29 mouse cellular contexts compared by ENCODE assay signal in the genomic region with DNA sequence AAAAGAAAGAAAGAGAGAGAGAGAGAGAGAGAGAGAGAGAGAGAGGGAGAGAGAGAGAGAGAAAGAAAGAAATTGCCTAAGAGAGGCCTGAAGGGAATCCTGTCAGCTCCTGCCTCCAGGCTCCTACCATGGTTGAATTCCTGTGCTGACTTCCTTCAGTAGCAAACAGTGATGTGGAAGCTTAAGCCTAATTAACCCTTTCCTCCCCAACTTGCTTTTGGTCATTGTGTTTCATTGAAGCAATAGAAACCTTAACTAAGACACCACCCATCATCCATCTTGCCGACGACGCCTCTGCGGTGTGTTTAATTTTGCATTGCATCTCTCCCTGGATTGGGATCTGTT. TPM values are rescaled to one million over a fixed set of nuclear protein-coding genes. Genes with fewer than 3 reads are reported as not detected.
DNase-seq lines count a peak whose midpoint lies in the region; ATAC-seq and TF ChIP-seq lines count a peak whose summit lies in the region.
"Had no signal": no experiment of that assay in that cellular context is flagged by ENCODE, and none has a peak within 500 bp of the region (broad histone marks: within the 10 kb centered on the region; RNA-seq: fewer than 3 reads in every experiment).

No protein-coding gene starts in this region.

- H3K79me2 ChIP-seq in heart, adult 2 months (replicated peaks; ENCODE audit: control insufficient read depth, insufficient read depth, low read length): no peaks in the 10 kb centered on the region

- no peaks in the 10 kb centered on the region for H3K36me3 ChIP-seq in heart, postnatal 0 days (replicated peaks; ENCODE audit: control insufficient read depth, insufficient read depth, low read length)
- no peaks in the 10 kb centered on the region for H3K36me3 ChIP-seq in heart, embryonic 11.5 days (ENCODE audit: control insufficient read depth, insufficient read depth, low read length)
- H3K36me3 ChIP-seq in limb, embryonic 14.5 days (ENCODE audit: control insufficient read depth, insufficient read depth, low read length): no peaks in the 10 kb centered on the region
- no peaks in the 10 kb centered on the region for H3K36me3 ChIP-seq in limb, embryonic 10.5 days
- H3K36me3 ChIP-seq in neural tube, embryonic 15.5 days: no peaks in the 10 kb centered on the region
- no peaks in the 10 kb centered on the region for H3K36me3 ChIP-seq in stomach, postnatal 0 days (ENCODE audit: control insufficient read depth, insufficient read depth, low read length)
- H3K36me3 ChIP-seq in heart, adult 2 months (ENCODE audit: control insufficient read depth, insufficient read depth, low read length): no peaks in the 10 kb centered on the region
- H3K36me3 ChIP-seq: embryonic facial prominence, embryonic 15.5 days; G1E; heart, embryonic 10.5 days; limb, embryonic 15.5 days; midbrain, embryonic 12.5 days had no signal

- H3K4me3 ChIP-seq in heart, postnatal 0 days (ENCODE audit: low read depth, low read length): no peak overlapping the region
- no peak overlapping the region for H3K4me3 ChIP-seq in heart, embryonic 11.5 days (ENCODE audit: low read depth, low read length)
- H3K4me3 ChIP-seq in limb, embryonic 14.5 days (replicated peaks; ENCODE audit: low read length): no peak overlapping the region
- no peak overlapping the region for H3K4me3 ChIP-seq in limb, embryonic 10.5 days
- H3K4me3 ChIP-seq in neural tube, embryonic 15.5 days (replicated peaks): no peak overlapping the region
- H3K4me3 ChIP-seq in stomach, postnatal 0 days (ENCODE audit: low read depth, low read length): no peak overlapping the region
- no peak overlapping the region for H3K4me3 ChIP-seq in heart, adult 2 months
- H3K4me3 ChIP-seq: embryonic facial prominence, embryonic 15.5 days; gastrocnemius, adult 2 months; heart, embryonic 10.5 days; limb, embryonic 15.5 days; midbrain, embryonic 12.5 days had no signal

- no peak overlapping the region for H3K27ac ChIP-seq in heart, postnatal 0 days (ENCODE audit: low read depth)
- no peak overlapping the region for H3K27ac ChIP-seq in heart, embryonic 11.5 days (ENCODE audit: low read depth, low read length)
- H3K27ac ChIP-seq in limb, embryonic 14.5 days (replicated peaks; ENCODE audit: low read depth, low read length): no peak overlapping the region
- no peak overlapping the region for H3K27ac ChIP-seq in limb, embryonic 10.5 days
- H3K27ac ChIP-seq in neural tube, embryonic 15.5 days (replicated peaks): no peak overlapping the region
- no peak overlapping the region for H3K27ac ChIP-seq in stomach, postnatal 0 days (replicated peaks)
- H3K27ac ChIP-seq in heart, adult 2 months: no peak overlapping the region
- H3K27ac ChIP-seq: embryonic facial prominence, embryonic 15.5 days; gastrocnemius, adult 2 months; heart, embryonic 10.5 days; limb, embryonic 15.5 days; liver, embryonic 14.5 days; midbrain, embryonic 12.5 days had no signal

- no peak overlapping the region for H3K9ac ChIP-seq in heart, postnatal 0 days (replicated peaks; ENCODE audit: low read depth, low read length)
- no peak overlapping the region for H3K9ac ChIP-seq in heart, embryonic 11.5 days (ENCODE audit: low read depth, low read length)
- no peak overlapping the region for H3K9ac ChIP-seq in limb, embryonic 14.5 days (ENCODE audit: low read depth, low read length, severe bottlenecking)
- no peak overlapping the region for H3K9ac ChIP-seq in neural tube, embryonic 15.5 days (replicated peaks)
- no peak overlapping the region for H3K9ac ChIP-seq in stomach, postnatal 0 days (ENCODE audit: low read length)
- H3K9ac ChIP-seq in heart, adult 2 months (ENCODE audit: low read depth, low read length): no peak overlapping the region
- H3K9ac ChIP-seq: embryonic facial prominence, embryonic 15.5 days; limb, embryonic 15.5 days; liver, embryonic 14.5 days; lung, embryonic 14.5 days; midbrain, embryonic 12.5 days had no signal

- no peak for TF ChIP-seq CTCF in heart, postnatal 0 days (IDR thresholded peaks at IDR 0.05; ENCODE audit: low read depth)
- TF ChIP-seq CTCF in stomach, postnatal 0 days (IDR thresholded peaks at IDR 0.05; ENCODE audit: low read depth): no peak
- TF ChIP-seq CTCF in heart, adult 2 months (IDR thresholded peaks at IDR 0.05): no peak

- H3K27me3 ChIP-seq in heart, postnatal 0 days (ENCODE audit: control insufficient read depth, insufficient read depth, low read length): no peaks in the 10 kb centered on the region
- no peaks in the 10 kb centered on the region for H3K27me3 ChIP-seq in heart, embryonic 11.5 days (ENCODE audit: control insufficient read depth, insufficient read depth, low read length)
- no peaks in the 10 kb centered on the region for H3K27me3 ChIP-seq in limb, embryonic 14.5 days (ENCODE audit: control insufficient read depth, insufficient read depth, low read length)
- H3K27me3 ChIP-seq in limb, embryonic 10.5 days (ENCODE audit: low read depth, poor library complexity, severe bottlenecking): no peaks in the 10 kb centered on the region
- H3K27me3 ChIP-seq in neural tube, embryonic 15.5 days (replicated peaks): no peaks in the 10 kb centered on the region
- no peaks in the 10 kb centered on the region for H3K27me3 ChIP-seq in stomach, postnatal 0 days (ENCODE audit: control insufficient read depth, insufficient read depth, low read length)
- no peaks in the 10 kb centered on the region for H3K27me3 ChIP-seq in heart, adult 2 months (ENCODE audit: control insufficient read depth, insufficient read depth, low read length)
- H3K27me3 ChIP-seq: embryonic facial prominence, embryonic 15.5 days; limb, embryonic 15.5 days; midbrain, embryonic 12.5 days had no signal

- no peak overlapping the region for H3K4me2 ChIP-seq in heart, postnatal 0 days (ENCODE audit: low read depth, low read length)
- no peak overlapping the region for H3K4me2 ChIP-seq in heart, embryonic 11.5 days
- no peak overlapping the region for H3K4me2 ChIP-seq in limb, embryonic 14.5 days (replicated peaks; ENCODE audit: low read depth, low read length, severe bottlenecking)
- H3K4me2 ChIP-seq in neural tube, embryonic 15.5 days: no peak overlapping the region
- H3K4me2 ChIP-seq in stomach, postnatal 0 days (replicated peaks; ENCODE audit: low read depth): no peak overlapping the region
- H3K4me2 ChIP-seq: embryonic facial prominence, embryonic 15.5 days; limb, embryonic 15.5 days; lung, embryonic 14.5 days; midbrain, embryonic 12.5 days had no signal

- no peak for TF ChIP-seq EP300 in heart, postnatal 0 days (IDR thresholded peaks at IDR 0.05; ENCODE audit: low read depth)
- TF ChIP-seq EP300 in stomach, postnatal 0 days (optimal IDR thresholded peaks at IDR 0.05): no peak
- no peak for TF ChIP-seq EP300 in heart, adult 2 months (IDR thresholded peaks at IDR 0.05; ENCODE audit: insufficient read depth, low read depth, low read length)

- no peak for TF ChIP-seq POLR2A in limb, embryonic 14.5 days (IDR thresholded peaks at IDR 0.05; ENCODE audit: borderline replicate concordance, extremely low read depth, insufficient read depth, insufficient read length)
- TF ChIP-seq POLR2A in heart, adult 2 months (IDR thresholded peaks at IDR 0.05; ENCODE audit: insufficient read depth, low read depth, low read length): no peak

- ATAC-seq in heart, postnatal 0 days (ENCODE audit: insufficient read depth, low read depth): peak; percentile 26; the same call in 1 of the 2 replicates
- no peak for ATAC-seq in heart, embryonic 11.5 days (replicated peaks; ENCODE audit: insufficient number of reproducible peaks, low FRiP score, low TSS enrichment)
- ATAC-seq in limb, embryonic 14.5 days (ENCODE audit: low FRiP score, low read depth): no peak
- peak; percentile 5; the same call in 1 of the 2 replicates for ATAC-seq in neural tube, embryonic 15.5 days (ENCODE audit: low FRiP score)
- ATAC-seq in stomach, postnatal 0 days (ENCODE audit: low FRiP score, low TSS enrichment): peak; percentile 51; the same call in 1 of the 2 replicates
- ATAC-seq: CD4-positive, CD25-positive, alpha-beta regulatory T cell, adult 4 months; forebrain, embryonic 14.5 days had no signal

- intact Hi-C loops in heart, adult 2 months (cut with DNase I): loop anchor here (2.0 kb wide), 2 partner anchors 104 to 152 kb away; no protein-coding TSS in a partner anchor

- no peaks in the 10 kb centered on the region for H3K4me1 ChIP-seq in heart, postnatal 0 days (ENCODE audit: control insufficient read depth, insufficient read depth)
- no peaks in the 10 kb centered on the region for H3K4me1 ChIP-seq in heart, embryonic 11.5 days (ENCODE audit: control insufficient read depth, insufficient read depth, low read length)
- H3K4me1 ChIP-seq in limb, embryonic 14.5 days (ENCODE audit: control insufficient read depth, insufficient read depth, low read length): no peaks in the 10 kb centered on the region
- H3K4me1 ChIP-seq in limb, embryonic 10.5 days: peaks cover 11% of the 10 kb centered on the region
- H3K4me1 ChIP-seq in neural tube, embryonic 15.5 days: no peaks in the 10 kb centered on the region
- H3K4me1 ChIP-seq in stomach, postnatal 0 days (replicated peaks; ENCODE audit: control insufficient read depth, insufficient read depth): no peaks in the 10 kb centered on the region
- no peaks in the 10 kb centered on the region for H3K4me1 ChIP-seq in heart, adult 2 months (ENCODE audit: control insufficient read depth, insufficient read depth, low read length)
- H3K4me1 ChIP-seq: embryonic facial prominence, embryonic 15.5 days; limb, embryonic 15.5 days; midbrain, embryonic 12.5 days had no signal

- H3K9me3 ChIP-seq in heart, postnatal 0 days (replicated peaks; ENCODE audit: control insufficient read depth, low read length): 0 out of 2 replicates have a peak, but pooled peaks cover 4% of the 10 kb centered on the region
- H3K9me3 ChIP-seq in heart, embryonic 11.5 days (replicated peaks; ENCODE audit: control insufficient read depth, low read length): peaks cover 3% of the 10 kb centered on the region; the same call in 1 of the 2 replicates
- 0 out of 2 replicates have a peak, but pooled peaks cover 3% of the 10 kb centered on the region for H3K9me3 ChIP-seq in limb, embryonic 14.5 days (ENCODE audit: control insufficient read depth, low read length)
- no peaks in the 10 kb centered on the region for H3K9me3 ChIP-seq in limb, embryonic 10.5 days (replicated peaks)
- H3K9me3 ChIP-seq in neural tube, embryonic 15.5 days (replicated peaks): no peaks in the 10 kb centered on the region
- peaks cover 3% of the 10 kb centered on the region; the same call in 1 of the 2 replicates for H3K9me3 ChIP-seq in stomach, postnatal 0 days (ENCODE audit: control insufficient read depth, low read length)
- H3K9me3 ChIP-seq: embryonic facial prominence, embryonic 15.5 days; G1E; limb, embryonic 15.5 days had no signal

- DNase-seq in heart, postnatal 0 days (ENCODE audit: low spot score): no peak
- DNase-seq in limb, embryonic 14.5 days (ENCODE audit: low spot score): peak; percentile 5
- no peak for DNase-seq in limb, embryonic 10.5 days (ENCODE audit: low spot score)
- no peak for DNase-seq in neural tube, embryonic 10.5 days (ENCODE audit: extremely low spot score, low spot score)
- no peak for DNase-seq in stomach, postnatal 0 days (ENCODE audit: low spot score)
- no peak for DNase-seq in heart, adult 2 months
- DNase-seq: thymus, postnatal 4 days had no signal

- 82% methylated on average over 4 of the region's 4 CpGs for WGBS in heart, postnatal 0 days
- 83% methylated on average over 4 of the region's 4 CpGs for WGBS in heart, embryonic 11.5 days (ENCODE audit: insufficient replicate concordance)
- 92% methylated on average over 4 of the region's 4 CpGs for WGBS in limb, embryonic 14.5 days
- WGBS in limb, embryonic 10.5 days: 84% methylated on average over 4 of the region's 4 CpGs
- 86% methylated on average over 4 of the region's 4 CpGs for WGBS in neural tube, embryonic 15.5 days
- WGBS in stomach, postnatal 0 days: 72% methylated on average over 4 of the region's 4 CpGs
- WGBS in heart, adult 2 months: 88% methylated on average over 4 of the region's 4 CpGs

RNA-seq across cellular contexts. Expression of gene Smurf1, which starts 23.4 kb away (rescaled TPM):
- total RNA-seq in heart, postnatal 0 days (2014; rRNA removed; ENCODE audit: low replicate concordance): 21.3 and 29.9 TPM in 2 replicates
- polyA plus RNA-seq in heart, postnatal 0 days (2015; fragmentation: Nextera tagmentation; extraction: Ambion mirVana): 7.0 and 9.1 TPM in 2 replicates
- polyA plus RNA-seq in heart, embryonic 11.5 days (2014; fragmentation: Nextera tagmentation; extraction: Ambion mirVana): 14.3 and 15.7 TPM in 2 replicates
- polyA plus RNA-seq in limb, embryonic 14.5 days (2012; rRNA removed): 28.3 and 33.7 TPM in 2 replicates
- 24.7 and 25.8 TPM in 2 replicates for polyA plus RNA-seq in limb, embryonic 14.5 days (2014; fragmentation: Nextera tagmentation; extraction: Ambion mirVana)
- 15.0 and 19.4 TPM in 2 replicates for polyA plus RNA-seq in limb, embryonic 10.5 days (2016; fragmentation: Nextera tagmentation; extraction: Ambion mirVana)
- polyA plus RNA-seq in neural tube, embryonic 15.5 days (2015; fragmentation: Nextera tagmentation; extraction: Ambion mirVana): 22.4 and 23.7 TPM in 2 replicates
- polyA plus RNA-seq in stomach, postnatal 0 days (2015; fragmentation: Nextera tagmentation; extraction: Ambion mirVana): 11.2 and 11.6 TPM in 2 replicates
- 10 to 100 TPM; 26.6 to 27.0 TPM for total RNA-seq in heart, adult 2 months (2021)
- polyA plus RNA-seq in heart, adult 2 months (2012; rRNA removed): 23.1 and 26.2 TPM in 2 replicates

RNA-seq across cellular contexts. Expression of gene Gm4871, which starts 43.5 kb away (rescaled TPM):
- not detected in 2 replicates for total RNA-seq in heart, postnatal 0 days (2014; rRNA removed; ENCODE audit: low replicate concordance)
- not detected in 2 replicates for polyA plus RNA-seq in heart, postnatal 0 days (2015; fragmentation: Nextera tagmentation; extraction: Ambion mirVana)
- polyA plus RNA-seq in heart, embryonic 11.5 days (2014; fragmentation: Nextera tagmentation; extraction: Ambion mirVana): not detected in 2 replicates
- not detected in 2 replicates for polyA plus RNA-seq in limb, embryonic 14.5 days (2012; rRNA removed)
- not detected in 2 replicates for polyA plus RNA-seq in limb, embryonic 14.5 days (2014; fragmentation: Nextera tagmentation; extraction: Ambion mirVana)
- not detected in 2 replicates for polyA plus RNA-seq in limb, embryonic 10.5 days (2016; fragmentation: Nextera tagmentation; extraction: Ambion mirVana)
- polyA plus RNA-seq in neural tube, embryonic 15.5 days (2015; fragmentation: Nextera tagmentation; extraction: Ambion mirVana): not detected in 2 replicates
- polyA plus RNA-seq in stomach, postnatal 0 days (2015; fragmentation: Nextera tagmentation; extraction: Ambion mirVana): not detected in 2 replicates
- not detected for total RNA-seq in heart, adult 2 months (2021)
- not detected in 2 replicates for polyA plus RNA-seq in heart, adult 2 months (2012; rRNA removed)
- total RNA-seq: adrenal gland, postnatal 10 days; G1E; gastrocnemius, adult 2 months; gastrocnemius, postnatal 4 days; heart, postnatal 10 days; left cerebral cortex, adult 18-20 months; left cerebral cortex, postnatal 25 days; neutrophil, adult 5-6 weeks had no signal
- polyA plus RNA-seq: CD4-positive, CD25-positive, alpha-beta regulatory T cell, adult 4 months; embryonic facial prominence, embryonic 15.5 days; forebrain, embryonic 14.5 days; frontal cortex, adult 2 months; G1E; heart, embryonic 10.5 days; kidney, embryonic 16.5 days; limb, embryonic 15.5 days; liver, embryonic 14.5 days; lung, embryonic 14.5 days; midbrain, embryonic 12.5 days; stomach, embryonic 16.5 days; thymus, adult 2 months had no signal

RNA-seq across cellular contexts. Expression of gene 1700018F24Rik, which starts 53.8 kb away (rescaled TPM):
- total RNA-seq in heart, postnatal 0 days (2014; rRNA removed; ENCODE audit: low replicate concordance): not detected in 2 replicates
- polyA plus RNA-seq in heart, postnatal 0 days (2015; fragmentation: Nextera tagmentation; extraction: Ambion mirVana): not detected in 2 replicates
- not detected in 2 replicates for polyA plus RNA-seq in heart, embryonic 11.5 days (2014; fragmentation: Nextera tagmentation; extraction: Ambion mirVana)
- polyA plus RNA-seq in limb, embryonic 14.5 days (2012; rRNA removed): not detected in 2 replicates
- polyA plus RNA-seq in limb, embryonic 14.5 days (2014; fragmentation: Nextera tagmentation; extraction: Ambion mirVana): not detected in 2 replicates
- not detected in 2 replicates for polyA plus RNA-seq in limb, embryonic 10.5 days (2016; fragmentation: Nextera tagmentation; extraction: Ambion mirVana)
- not detected in 2 replicates for polyA plus RNA-seq in neural tube, embryonic 15.5 days (2015; fragmentation: Nextera tagmentation; extraction: Ambion mirVana)
- polyA plus RNA-seq in stomach, postnatal 0 days (2015; fragmentation: Nextera tagmentation; extraction: Ambion mirVana): not detected in 2 replicates
- total RNA-seq in heart, adult 2 months (2021): not detected
- polyA plus RNA-seq in heart, adult 2 months (2012; rRNA removed): not detected in 2 replicates
- total RNA-seq: adrenal gland, postnatal 10 days; G1E; gastrocnemius, adult 2 months; gastrocnemius, postnatal 4 days; heart, postnatal 10 days; left cerebral cortex, adult 18-20 months; left cerebral cortex, postnatal 25 days; neutrophil, adult 5-6 weeks had no signal
- polyA plus RNA-seq: CD4-positive, CD25-positive, alpha-beta regulatory T cell, adult 4 months; forebrain, embryonic 14.5 days; frontal cortex, adult 2 months; G1E; heart, embryonic 10.5 days; kidney, embryonic 16.5 days; limb, embryonic 15.5 days; liver, embryonic 14.5 days; lung, embryonic 14.5 days; midbrain, embryonic 12.5 days; stomach, embryonic 16.5 days; thymus, adult 2 months had no signal

Comparison
In these comparisons a context has a peak if more than half of its experiments do, and no peak if none do; other contexts are left out.
1. ATAC-seq: peak in heart, postnatal 0 days (single experiment), neural tube, embryonic 15.5 days (single experiment) and stomach, postnatal 0 days (single experiment); none in heart, embryonic 11.5 days (single experiment) and limb, embryonic 14.5 days (single experiment).